Mouse (Mus musculus) brown adipose tissue, adult 24 weeks (tissue): ENCODE measurements around the gene Ifitm5. TPM values are rescaled to one million over a fixed set of nuclear protein-coding genes. Genes with fewer than 3 reads are reported as not detected.

Source experiments
- H3K27ac ChIP-seq: fragments of 200-500 bp; replicated peaks from 2 replicates; pipeline ENCODE4 v1.5.1; 2012; ENCODE audit warnings: low read depth, mild to moderate bottlenecking, low read length
- H3K4me1 ChIP-seq: fragments of 200-500 bp; 2 replicates; pipeline ENCODE4 v1.6.1; 2012; ENCODE audit warnings: low read length, mixed read lengths; ENCODE audit not compliant: control insufficient read depth, insufficient read depth, insufficient read length
- H3K4me3 ChIP-seq: fragments of 200-500 bp; 2 replicates; pipeline ENCODE4 v1.5.1; 2012; ENCODE audit warnings: low read depth, mild to moderate bottlenecking, low read length, moderate library complexity; ENCODE audit not compliant: insufficient read depth
- polyA plus RNA-seq: library from polyadenylated mRNA; stranded (reverse); fragments of >200 nt; gene quantifications from 2 replicates; pipeline ENCODE4 v1.2.4, GENCODE M21; 2012; ENCODE audit not compliant: missing spikeins, insufficient read depth, insufficient read length

The Ifitm5 gene
- polyA plus RNA-seq, 1 experiment, result not detected

DNA sequence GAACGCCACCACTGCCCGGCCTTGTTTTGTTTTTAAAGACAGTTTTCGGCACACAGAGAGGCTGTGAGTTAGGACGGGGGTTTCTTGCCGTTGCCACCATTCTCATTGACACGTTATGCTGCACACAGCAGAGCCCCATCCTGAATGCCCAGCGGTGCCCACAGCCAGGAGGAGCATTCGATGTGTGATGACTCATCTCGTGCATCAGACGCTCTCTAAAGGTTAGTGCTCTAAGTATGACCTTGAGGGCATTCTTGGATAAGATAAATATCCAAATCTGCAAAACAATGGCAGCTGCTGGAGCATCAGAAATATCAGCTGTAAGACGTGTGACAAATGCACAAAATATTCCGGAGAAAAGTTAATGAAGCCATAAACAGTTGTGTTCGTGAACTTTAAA lies 43.0 kb downstream of the Ifitm5 start:
- no peak overlapping the region for H3K27ac ChIP-seq
- H3K4me3 ChIP-seq, result no peak overlapping the region
- H3K4me1 ChIP-seq, result no peaks in the 10 kb centered on the region

DNA sequence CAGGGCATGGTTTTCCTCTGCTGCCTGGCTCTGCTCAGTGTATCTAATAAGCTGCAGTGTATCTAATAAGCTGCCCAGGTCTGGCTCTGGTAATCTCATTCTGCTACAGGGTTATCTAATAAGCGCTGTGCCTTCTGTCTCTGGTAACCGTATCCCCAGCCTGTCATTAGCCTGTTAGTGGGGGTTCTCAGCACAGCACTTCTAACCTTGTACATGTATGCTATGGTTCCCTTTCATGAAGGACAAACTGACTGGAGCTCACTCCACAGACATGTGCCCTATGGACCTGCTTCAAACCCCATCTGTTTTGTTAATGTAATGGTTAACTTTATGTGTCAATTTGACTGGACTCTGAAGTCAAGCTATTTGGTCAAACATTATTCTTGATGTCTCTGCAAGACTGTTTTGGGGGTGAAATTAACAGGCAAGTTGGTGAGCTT lies 44.4 kb downstream of the Ifitm5 start:
- H3K4me1 ChIP-seq, result peaks cover 11% of the 10 kb centered on the region
- no peak overlapping the region for H3K4me3 ChIP-seq
- no peak overlapping the region for H3K27ac ChIP-seq

GRCm38 (mm10) chr7:140903212-140903611 lies 46.9 kb downstream of the Ifitm5 start:
- Histone ChIP-seq H3K4me1 (peaks cover 13% of the 10 kb centered on the region), H3K27ac (peak overlapping the region; percentile 98), H3K4me3 (no peak overlapping the region)

DNA sequence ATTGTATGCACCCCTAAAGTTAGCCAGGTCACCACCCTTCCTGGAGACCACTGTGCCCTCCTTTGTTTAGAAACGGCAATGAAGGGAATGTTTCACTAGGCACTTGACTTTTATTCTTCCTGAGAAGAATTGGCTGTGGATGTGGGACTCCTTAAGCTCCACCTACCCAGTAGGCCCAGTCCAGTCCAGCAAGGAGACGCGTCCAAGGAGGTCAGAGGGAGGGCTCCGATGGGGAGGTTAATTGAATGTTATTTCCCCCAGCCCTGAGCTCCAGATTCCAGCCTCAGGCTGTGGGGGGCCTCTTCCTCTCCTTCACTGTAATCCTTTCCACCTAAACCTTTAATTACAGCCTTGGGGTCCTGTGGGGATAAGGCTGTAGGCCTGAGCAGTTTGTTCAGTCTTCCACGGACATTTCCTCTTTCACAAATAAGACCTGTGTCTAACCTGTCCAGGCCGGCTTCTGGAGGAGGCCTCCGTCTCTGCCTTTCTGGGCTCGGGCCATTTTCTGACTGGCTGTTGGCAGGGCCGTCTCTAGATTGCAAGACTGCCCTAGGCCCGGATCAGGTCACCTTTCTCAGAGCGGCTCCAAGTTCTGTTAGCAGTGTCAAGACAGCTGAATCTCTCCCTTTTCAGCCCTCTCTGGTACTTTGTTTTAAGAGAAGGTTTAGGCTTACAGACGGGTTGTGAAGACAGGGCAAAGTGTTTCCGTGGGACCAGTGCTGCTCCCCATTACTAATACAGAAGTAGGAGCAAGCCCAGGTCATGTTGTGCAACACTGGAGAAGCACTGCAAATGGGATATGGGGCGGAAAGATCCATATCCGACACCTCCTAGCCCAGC lies 47.8 kb downstream of the Ifitm5 start:
- H3K4me3 ChIP-seq, result 0 out of 2 replicates have a peak overlapping the region, but pooled peaks have one; percentile 19
- peak overlapping the region; percentile 98 for H3K27ac ChIP-seq
- peaks cover 13% of the 10 kb centered on the region for H3K4me1 ChIP-seq

DNA sequence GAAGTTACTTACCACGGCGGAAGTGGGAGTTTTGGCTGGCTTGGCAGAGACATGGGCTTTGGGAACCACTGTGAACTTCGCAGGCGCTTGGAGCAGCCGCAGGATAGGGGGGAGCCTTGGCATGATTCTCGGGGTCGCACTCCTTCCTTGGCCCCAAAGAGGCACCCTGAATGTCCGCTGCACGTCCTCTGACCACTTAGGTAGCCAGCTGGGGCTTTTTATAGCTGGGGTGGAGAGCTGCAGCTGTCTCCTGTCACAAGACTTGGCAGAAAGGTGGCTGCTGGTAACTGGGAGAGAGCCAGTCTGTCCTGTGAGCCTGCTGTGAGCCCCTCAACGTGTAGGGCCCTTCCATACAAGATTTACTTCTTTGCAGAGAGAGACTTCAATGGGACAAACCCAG lies 49.9 kb downstream of the Ifitm5 start, which contains the start of gene Cox8b:
Cox8b (minus strand) TSS at position 227 of the 400 bp plus-strand sequence.
- Histone ChIP-seq H3K4me3 (peak within 1 kb of the TSS; percentile 70), H3K27ac (peak within 1 kb of the TSS; percentile 93), H3K4me1 (peaks cover 13% of the 10 kb centered on the region)

DNA sequence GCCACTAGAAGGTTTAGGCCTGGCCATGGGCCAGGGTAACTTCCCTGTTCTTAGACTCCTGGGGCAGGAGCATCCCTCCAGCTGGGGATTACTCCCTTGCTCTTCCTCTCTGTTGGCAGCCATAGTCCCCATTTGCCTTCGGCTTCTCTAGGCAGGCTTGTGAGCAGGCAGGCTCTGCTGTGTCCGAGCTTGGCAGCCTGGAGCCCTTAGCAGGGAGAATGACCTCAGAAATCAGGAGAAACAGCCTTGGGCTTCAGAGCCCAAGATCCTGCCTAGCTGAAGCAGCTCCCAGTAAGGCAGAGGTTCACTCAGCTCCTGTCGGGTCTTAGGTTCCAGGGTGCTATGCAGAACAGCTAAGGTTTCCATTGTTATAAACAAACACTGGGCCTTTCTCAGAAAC lies 51.0 kb downstream of the Ifitm5 start:
- H3K4me1 ChIP-seq, result peaks cover 13% of the 10 kb centered on the region
- H3K4me3 ChIP-seq, result peak overlapping the region; percentile 70
- H3K27ac ChIP-seq, result peak overlapping the region; percentile 93

Other genes starting within 250 kb of the Ifitm5 start
- gene Cyp2e1, start 186.6 kb downstream of the Ifitm5 start, polyA plus RNA-seq, result 52.3 and 66.9 TPM in 2 replicates
- gene Syce1, start 162.4 kb downstream of the Ifitm5 start, polyA plus RNA-seq, result 1.0 TPM in 1 of 2 replicates, not detected in the other
- not detected in 2 replicates for gene Zfp941, start 128.1 kb downstream of the Ifitm5 start, polyA plus RNA-seq
- gene Urah, start 115.3 kb downstream of the Ifitm5 start, polyA plus RNA-seq, result 2.3 TPM in 1 of 2 replicates, not detected in the other
- not detected in 2 replicates for gene Scgb1c1, start 104.7 kb downstream of the Ifitm5 start, polyA plus RNA-seq
- not detected in 2 replicates for gene Odf3, start 102.5 kb downstream of the Ifitm5 start, polyA plus RNA-seq
- gene Gm45785, start 94.0 kb downstream of the Ifitm5 start, polyA plus RNA-seq, result not detected in 2 replicates
- gene Ric8a, start 93.3 kb downstream of the Ifitm5 start, polyA plus RNA-seq, result 14.4 and 15.5 TPM in 2 replicates
- gene Bet1l, start 92.7 kb downstream of the Ifitm5 start, polyA plus RNA-seq, result 43.9 and 49.2 TPM in 2 replicates
- gene Psmd13, start 68.3 kb downstream of the Ifitm5 start, polyA plus RNA-seq, result 108 and 110 TPM in 2 replicates
- 77.2 and 79.1 TPM in 2 replicates for gene Sirt3, start 68.0 kb downstream of the Ifitm5 start, polyA plus RNA-seq
- gene Cox8b, start 49.8 kb downstream of the Ifitm5 start, polyA plus RNA-seq, result 8,049 and 8,538 TPM in 2 replicates
- not detected in 2 replicates for gene Nlrp6, start 29.4 kb downstream of the Ifitm5 start, polyA plus RNA-seq
- 7.1 and 8.7 TPM in 2 replicates for gene Pgghg, start 8.9 kb downstream of the Ifitm5 start, polyA plus RNA-seq
- not detected in 2 replicates for gene Gm45717, start 5.6 kb upstream of the Ifitm5 start, polyA plus RNA-seq
- 194 and 274 TPM in 2 replicates for gene Ifitm2, start 5.7 kb upstream of the Ifitm5 start, polyA plus RNA-seq
- not detected in 2 replicates for gene Ifitm1, start 16.9 kb upstream of the Ifitm5 start, polyA plus RNA-seq
- gene Ifitm3, start 60.5 kb upstream of the Ifitm5 start, polyA plus RNA-seq, result 117 and 134 TPM in 2 replicates
- gene Ifitm6, start 67.6 kb upstream of the Ifitm5 start, polyA plus RNA-seq, result 2.1 TPM in 1 of 2 replicates, not detected in the other
- not detected in 2 replicates for gene Gm17387, start 78.8 kb upstream of the Ifitm5 start, polyA plus RNA-seq
- not detected in 2 replicates for gene B4galnt4, start 110.8 kb upstream of the Ifitm5 start, polyA plus RNA-seq
- gene Pkp3, start 127.9 kb upstream of the Ifitm5 start, polyA plus RNA-seq, result 1.6 TPM in 1 of 2 replicates, not detected in the other
- 1.1 and 2.9 TPM in 2 replicates for gene Sigirr, start 150.3 kb upstream of the Ifitm5 start, polyA plus RNA-seq
- not detected in 2 replicates for gene Ano9, start 167.5 kb upstream of the Ifitm5 start, polyA plus RNA-seq
- gene Ptdss2, start 172.1 kb upstream of the Ifitm5 start, polyA plus RNA-seq, result 27.0 and 49.5 TPM in 2 replicates
- gene Rnh1, start 222.6 kb upstream of the Ifitm5 start, polyA plus RNA-seq, result 49.5 and 67.9 TPM in 2 replicates
- gene Hras, start 243.7 kb upstream of the Ifitm5 start, polyA plus RNA-seq, result 72.6 and 86.6 TPM in 2 replicates
- gene Lrrc56, start 243.9 kb upstream of the Ifitm5 start, polyA plus RNA-seq, result 3.4 and 5.8 TPM in 2 replicates